Mouse (Mus musculus): ENCODE measurements at regions not wholly inside any gene's neighbourhood (a gene's known extent, or its start where the extent isn't known, plus 50 kb on each side); places are given as distances from the start of the nearest gene placed in this dataset.

DNA sequence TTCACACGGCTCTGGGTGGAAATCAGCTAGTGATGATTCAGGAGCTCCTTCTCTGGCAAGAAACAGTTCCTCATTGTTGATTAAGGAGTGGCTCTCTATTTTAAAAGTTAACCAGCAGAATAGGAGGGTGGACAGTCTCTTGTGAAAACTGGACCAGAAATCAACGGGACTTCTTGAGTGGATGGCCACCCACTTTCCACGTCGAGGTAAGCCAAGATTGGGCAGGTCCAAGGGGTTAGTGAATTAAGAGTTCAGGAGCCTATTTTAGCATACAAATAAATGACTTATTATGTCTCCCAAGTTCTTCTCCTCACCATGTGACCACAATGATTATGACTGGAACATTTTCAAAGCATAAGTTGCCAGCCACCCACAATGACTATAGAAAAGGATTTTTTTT lies 77.7 kb upstream of the Dkk2 start:
- TF ChIP-seq CTCF (conservative IDR thresholded peaks at IDR 0.05; ENCODE audit: insufficient read depth, insufficient read length, low read depth, low read length) (no peak), POLR2A (IDR thresholded peaks at IDR 0.05; ENCODE audit: low read depth, low read length) (no peak)

Data from kidney, adult 2 months (tissue).